Mouse (Mus musculus): ENCODE measurements around the gene Mtss1l. TPM values are rescaled to one million over a fixed set of nuclear protein-coding genes. Genes with fewer than 3 reads are reported as not detected.
A peak's percentile ranks its signal among the peaks of the same experiment; 100 is the strongest.

Mtss1l gene
- polyA plus RNA-seq (2015; fragmentation: Nextera tagmentation; extraction: Ambion mirVana), result 21.2 and 31.8 TPM in 2 replicates

GRCm38 (mm10) chr8:110720685-110721598 lies at the start of gene Mtss1l:
TSS of gene Mtss1l (plus strand) at chr8:110721476.
- no peaks in the 10 kb centered on the region for H3K9me3 ChIP-seq (replicated peaks)
- H3K4me2 ChIP-seq, result peak within 1 kb of the TSS; percentile 81
- H3K4me1 ChIP-seq, result peaks cover 84% of the 10 kb centered on the region
- H3K27ac ChIP-seq (replicated peaks), result peak within 1 kb of the TSS; percentile 94
- H3K4me3 ChIP-seq (replicated peaks), result peak within 1 kb of the TSS; percentile 80
- peak; percentile 81 for ATAC-seq (ENCODE audit: low FRiP score)
- peak within 1 kb of the TSS; percentile 100 for H3K9ac ChIP-seq (replicated peaks)
- no peaks in the 10 kb centered on the region for H3K27me3 ChIP-seq (replicated peaks)
- WGBS, result 5% methylated on average over 52 of the region's 75 CpGs
- H3K36me3 ChIP-seq, result no peaks in the 10 kb centered on the region; the same call in 1 of the 2 replicates

- Histone ChIP-seq H3K4me1 (peaks cover 6% of the 10 kb centered on the region), H3K36me3 (peaks cover 37% of the 10 kb centered on the region), H3K27me3 (replicated peaks) (no peaks in the 10 kb centered on the region), H3K4me2 (no peak overlapping the region), H3K9me3 (replicated peaks) (no peaks in the 10 kb centered on the region), H3K27ac (replicated peaks) (peak overlapping the region; percentile 51; the same call in 1 of the 2 replicates), H3K4me3 (replicated peaks) (no peak overlapping the region), H3K9ac (replicated peaks) (no peak overlapping the region)
- WGBS, result 84% methylated on average over 2 of the region's 2 CpGs
- no peak; the same call in 1 of the 2 replicates for ATAC-seq (ENCODE audit: low FRiP score)
These were observed 49.1 kb upstream of the Mtss1l start for GRCm38 (mm10) chr8:110672133-110672532.

- Histone ChIP-seq H3K36me3 (peaks cover 37% of the 10 kb centered on the region), H3K4me1 (peaks cover 8% of the 10 kb centered on the region), H3K27ac (replicated peaks) (no peak overlapping the region), H3K27me3 (replicated peaks) (no peaks in the 10 kb centered on the region), H3K4me3 (replicated peaks) (no peak overlapping the region), H3K9ac (replicated peaks) (no peak overlapping the region), H3K4me2 (no peak overlapping the region), H3K9me3 (replicated peaks) (no peaks in the 10 kb centered on the region)
- 84% methylated on average over 2 of the region's 2 CpGs for WGBS
- no peak for ATAC-seq (ENCODE audit: low FRiP score)
These were observed 48.1 kb upstream of the Mtss1l start for GRCm38 (mm10) chr8:110673168-110673567.

- WGBS, result 97% methylated on average over 1 of the region's 1 CpGs
- no peak overlapping the region for H3K9ac ChIP-seq (replicated peaks)
- H3K9me3 ChIP-seq (replicated peaks), result no peaks in the 10 kb centered on the region
- H3K27me3 ChIP-seq (replicated peaks), result no peaks in the 10 kb centered on the region
- no peak overlapping the region for H3K4me2 ChIP-seq
- peaks cover 37% of the 10 kb centered on the region for H3K36me3 ChIP-seq
- peaks cover 8% of the 10 kb centered on the region for H3K4me1 ChIP-seq
- ATAC-seq (ENCODE audit: low FRiP score), result no peak
- no peak overlapping the region for H3K27ac ChIP-seq (replicated peaks)
- H3K4me3 ChIP-seq (replicated peaks), result no peak overlapping the region
These were observed 46.7 kb upstream of the Mtss1l start for GRCm38 (mm10) chr8:110674589-110674988.

GRCm38 (mm10) chr8:110676702-110677101 lies 44.6 kb upstream of the Mtss1l start:
- H3K27me3 ChIP-seq (replicated peaks), result no peaks in the 10 kb centered on the region
- no peak overlapping the region for H3K4me2 ChIP-seq
- H3K27ac ChIP-seq (replicated peaks), result no peak overlapping the region
- H3K36me3 ChIP-seq, result peaks cover 30% of the 10 kb centered on the region
- H3K4me1 ChIP-seq, result peaks cover 3% of the 10 kb centered on the region; the same call in 1 of the 2 replicates
- H3K4me3 ChIP-seq (replicated peaks), result no peak overlapping the region
- ATAC-seq (ENCODE audit: low FRiP score), result no peak
- no peak overlapping the region for H3K9ac ChIP-seq (replicated peaks)
- WGBS, result 88% methylated on average over 5 of the region's 5 CpGs
- no peaks in the 10 kb centered on the region for H3K9me3 ChIP-seq (replicated peaks)

GRCm38 (mm10) chr8:110677174-110677660 lies 44.1 kb upstream of the Mtss1l start:
- Histone ChIP-seq H3K27ac (replicated peaks) (no peak overlapping the region), H3K4me3 (replicated peaks) (no peak overlapping the region), H3K9me3 (replicated peaks) (no peaks in the 10 kb centered on the region), H3K4me2 (no peak overlapping the region), H3K9ac (replicated peaks) (no peak overlapping the region), H3K36me3 (peaks cover 26% of the 10 kb centered on the region), H3K4me1 (peaks cover 3% of the 10 kb centered on the region; the same call in 1 of the 2 replicates), H3K27me3 (replicated peaks) (no peaks in the 10 kb centered on the region)
- no peak for ATAC-seq (ENCODE audit: low FRiP score)
- 94% methylated on average over 5 of the region's 5 CpGs for WGBS

- peaks cover 33% of the 10 kb centered on the region for H3K36me3 ChIP-seq
- H3K4me3 ChIP-seq (replicated peaks), result no peak overlapping the region
- H3K4me2 ChIP-seq, result no peak overlapping the region
- H3K27me3 ChIP-seq (replicated peaks), result no peaks in the 10 kb centered on the region
- no peak for ATAC-seq (ENCODE audit: low FRiP score)
- H3K4me1 ChIP-seq, result peaks cover 3% of the 10 kb centered on the region; the same call in 1 of the 2 replicates
- H3K9me3 ChIP-seq (replicated peaks), result no peaks in the 10 kb centered on the region
- 27% methylated on average over 3 of the region's 3 CpGs for WGBS
- no peak overlapping the region for H3K27ac ChIP-seq (replicated peaks)
- H3K9ac ChIP-seq (replicated peaks), result no peak overlapping the region
These were observed 42.3 kb upstream of the Mtss1l start for GRCm38 (mm10) chr8:110678989-110679388.

- Histone ChIP-seq H3K9me3 (replicated peaks) (no peaks in the 10 kb centered on the region), H3K36me3 (peaks cover 36% of the 10 kb centered on the region), H3K4me3 (replicated peaks) (no peak overlapping the region), H3K4me1 (no peaks in the 10 kb centered on the region), H3K9ac (replicated peaks) (no peak overlapping the region), H3K4me2 (no peak overlapping the region), H3K27ac (replicated peaks) (peak overlapping the region; percentile 28; the same call in 1 of the 2 replicates), H3K27me3 (replicated peaks) (no peaks in the 10 kb centered on the region)
- whole genome bisulfite sequencing, result 79% methylated on average over 5 of the region's 5 CpGs
- no peak for ATAC-seq (ENCODE audit: low FRiP score)
These were observed 33.5 kb upstream of the Mtss1l start for GRCm38 (mm10) chr8:110687726-110688125.

- H3K4me2 ChIP-seq, result no peak overlapping the region
- peaks cover 11% of the 10 kb centered on the region for H3K4me1 ChIP-seq
- ATAC-seq (ENCODE audit: low FRiP score), result no peak
- no peaks in the 10 kb centered on the region for H3K27me3 ChIP-seq (replicated peaks)
- H3K4me3 ChIP-seq (replicated peaks), result no peak overlapping the region
- no peak overlapping the region for H3K9ac ChIP-seq (replicated peaks)
- 93% methylated on average over 9 of the region's 9 CpGs for WGBS
- no peak overlapping the region for H3K27ac ChIP-seq (replicated peaks)
- H3K9me3 ChIP-seq (replicated peaks), result no peaks in the 10 kb centered on the region
- peaks cover 14% of the 10 kb centered on the region for H3K36me3 ChIP-seq
These were observed 31.3 kb upstream of the Mtss1l start for GRCm38 (mm10) chr8:110689961-110690360.

GRCm38 (mm10) chr8:110694226-110694625 lies 27.1 kb upstream of the Mtss1l start:
- Histone ChIP-seq H3K4me1 (peaks cover 26% of the 10 kb centered on the region), H3K4me2 (no peak overlapping the region), H3K36me3 (peaks cover 8% of the 10 kb centered on the region), H3K27ac (replicated peaks) (peak overlapping the region; percentile 49), H3K27me3 (replicated peaks) (no peaks in the 10 kb centered on the region), H3K4me3 (replicated peaks) (no peak overlapping the region), H3K9ac (replicated peaks) (no peak overlapping the region), H3K9me3 (replicated peaks) (no peaks in the 10 kb centered on the region)
- WGBS, result 86% methylated on average over 5 of the region's 5 CpGs
- no peak for ATAC-seq (ENCODE audit: low FRiP score)

GRCm38 (mm10) chr8:110694826-110695225 lies 26.4 kb upstream of the Mtss1l start:
- Histone ChIP-seq H3K27ac (replicated peaks) (peak overlapping the region; percentile 49), H3K4me3 (replicated peaks) (no peak overlapping the region), H3K4me2 (no peak overlapping the region), H3K4me1 (peaks cover 32% of the 10 kb centered on the region), H3K27me3 (replicated peaks) (no peaks in the 10 kb centered on the region), H3K36me3 (peaks cover 8% of the 10 kb centered on the region), H3K9ac (replicated peaks) (peak overlapping the region; percentile 17; the same call in 1 of the 2 replicates), H3K9me3 (replicated peaks) (no peaks in the 10 kb centered on the region)
- ATAC-seq (ENCODE audit: low FRiP score), result no peak
- 71% methylated on average over 4 of the region's 4 CpGs for WGBS

GRCm38 (mm10) chr8:110695431-110695830 lies 25.8 kb upstream of the Mtss1l start:
- no peak for ATAC-seq (ENCODE audit: low FRiP score)

More at GRCm38 (mm10) chr8:110695431-110695830, 25.8 kb upstream of the Mtss1l start:
- WGBS, result 74% methylated on average over 5 of the region's 5 CpGs
- Histone ChIP-seq H3K9ac (replicated peaks) (peak overlapping the region; percentile 23; the same call in 1 of the 2 replicates), H3K36me3 (peaks cover 8% of the 10 kb centered on the region), H3K27ac (replicated peaks) (peak overlapping the region; percentile 49; the same call in 1 of the 2 replicates), H3K9me3 (replicated peaks) (no peaks in the 10 kb centered on the region), H3K4me1 (peaks cover 35% of the 10 kb centered on the region), H3K27me3 (replicated peaks) (no peaks in the 10 kb centered on the region), H3K4me2 (no peak overlapping the region), H3K4me3 (replicated peaks) (no peak overlapping the region)
